Mouse (Mus musculus): ENCODE results near the gene Sec1. TPM values are rescaled to one million over a fixed set of nuclear protein-coding genes. Genes with fewer than 3 reads are reported as not detected.

The Sec1 gene
- polyA plus RNA-seq, 1 experiment = not detected

GRCm38 (mm10) chr7:45681046-45681736 is 13.0 kb downstream of the Sec1 start:
- TF ChIP-seq GATA1 (IDR thresholded peaks at IDR 0.05; ENCODE audit: low read length) = peak; percentile 5

GRCm38 (mm10) chr7:45679966-45680621 is 14.1 kb downstream of the Sec1 start:
- TF ChIP-seq GATA1 (IDR thresholded peaks at IDR 0.05; ENCODE audit: low read length) = no peak

- no peak for TF ChIP-seq GATA1 (IDR thresholded peaks at IDR 0.05; ENCODE audit: low read length)
These were observed 15.7 kb downstream of the Sec1 start for GRCm38 (mm10) chr7:45678513-45678912.

- no peak for TF ChIP-seq GATA1 (IDR thresholded peaks at IDR 0.05; ENCODE audit: low read length)
These were observed 16.4 kb downstream of the Sec1 start for GRCm38 (mm10) chr7:45677627-45678295.

GRCm38 (mm10) chr7:45668921-45669320 is 25.3 kb downstream of the Sec1 start:
- no peak for TF ChIP-seq GATA1 (IDR thresholded peaks at IDR 0.05; ENCODE audit: low read length)

- no peak for TF ChIP-seq GATA1 (IDR thresholded peaks at IDR 0.05; ENCODE audit: low read length)
These were observed 26.4 kb downstream of the Sec1 start for GRCm38 (mm10) chr7:45667761-45668160.

- no peak for TF ChIP-seq GATA1 (IDR thresholded peaks at IDR 0.05; ENCODE audit: low read length)
These were observed 28.0 kb downstream of the Sec1 start, which contains the start of gene Fut2 for GRCm38 (mm10) chr7:45666161-45666560. Fut2 (minus strand) TSS chr7:45666394.

GRCm38 (mm10) chr7:45665303-45666138 is 28.7 kb downstream of the Sec1 start:
- TF ChIP-seq GATA1 (IDR thresholded peaks at IDR 0.05; ENCODE audit: low read length) = no peak

- no peak for TF ChIP-seq GATA1 (IDR thresholded peaks at IDR 0.05; ENCODE audit: low read length)
These were observed 33.3 kb downstream of the Sec1 start for GRCm38 (mm10) chr7:45660746-45661478.

GRCm38 (mm10) chr7:45654424-45655047 is 39.7 kb downstream of the Sec1 start:
- TF ChIP-seq GATA1 (IDR thresholded peaks at IDR 0.05; ENCODE audit: low read length) = no peak

- TF ChIP-seq GATA1 (IDR thresholded peaks at IDR 0.05; ENCODE audit: low read length) = no peak
These were observed 44.9 kb downstream of the Sec1 start for GRCm38 (mm10) chr7:45649351-45649750.

- no peak for TF ChIP-seq GATA1 (IDR thresholded peaks at IDR 0.05; ENCODE audit: low read length)
These were observed 47.5 kb downstream of the Sec1 start for GRCm38 (mm10) chr7:45646671-45647070.

- TF ChIP-seq GATA1 (IDR thresholded peaks at IDR 0.05; ENCODE audit: low read length) = no peak
These were observed 48.6 kb downstream of the Sec1 start for GRCm38 (mm10) chr7:45645591-45645971.

GRCm38 (mm10) chr7:45644872-45645590 is 49.2 kb downstream of the Sec1 start:
- TF ChIP-seq GATA1 (IDR thresholded peaks at IDR 0.05; ENCODE audit: low read length) = no peak

All from G1E-ER4 (cell line).